Mouse (Mus musculus): ENCODE data around the gene Sntn. TPM values are rescaled to one million over a fixed set of nuclear protein-coding genes. Genes with fewer than 3 reads are reported as not detected.

The Sntn gene
- polyA plus RNA-seq, 1 experiment = not detected

DNA sequence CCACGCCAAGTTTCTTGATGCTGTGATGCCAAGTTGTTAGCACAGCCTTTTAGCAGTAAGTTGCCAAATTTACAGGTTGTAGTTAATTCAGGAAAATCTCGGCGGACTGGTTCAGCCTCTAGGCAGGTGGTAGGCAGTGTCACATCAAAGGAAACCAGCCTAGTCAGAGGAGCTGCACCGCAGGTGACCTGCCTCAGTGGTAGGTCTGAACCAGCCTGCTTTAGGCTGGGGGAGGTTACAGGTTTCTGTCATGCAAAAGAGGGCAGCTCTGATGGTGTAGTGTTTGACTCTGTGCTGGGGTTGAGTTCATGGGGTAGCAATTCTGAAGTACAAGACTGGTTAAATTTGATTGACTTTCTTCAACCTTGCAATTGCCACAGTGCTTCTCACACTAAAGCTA, 61.6 kb downstream of the Sntn start:
- no peak overlapping the region for H3K4me3 ChIP-seq (ENCODE audit: control insufficient read depth, insufficient read depth, low read length)
- TF ChIP-seq POLR2A (IDR thresholded peaks at IDR 0.05; ENCODE audit: control insufficient read depth, extremely low read depth, insufficient read depth, low read length, poor library complexity) (no peak), CTCF (IDR thresholded peaks at IDR 0.05; ENCODE audit: borderline replicate concordance, control insufficient read depth, extremely low read depth, insufficient read depth, low read length, poor library complexity) (no peak)
- no peaks in the 10 kb centered on the region for H3K4me1 ChIP-seq (replicated peaks; ENCODE audit: control insufficient read depth, insufficient read depth, low read length)
- H3K27ac ChIP-seq (ENCODE audit: control insufficient read depth, insufficient read depth, low read length) = no peak overlapping the region
- no peaks in the 10 kb centered on the region for H3K27me3 ChIP-seq (ENCODE audit: control insufficient read depth, insufficient read depth, low read length)
- H3K36me3 ChIP-seq (ENCODE audit: control insufficient read depth, insufficient read depth, low read length) = no peaks in the 10 kb centered on the region
- 58% methylated on average over 4 of the region's 4 CpGs for WGBS
- no peak for DNase-seq

Other genes starting within 250 kb of the Sntn start
- gene Gm281, start 243.6 kb downstream of the Sntn start, polyA plus RNA-seq (2012; rRNA removed) = 0.10 and 0.15 TPM in 2 replicates

All from thymus, adult 2 months (tissue).